Mouse (Mus musculus): ENCODE results near the gene Vmn1r90.
"Not testable (repeated sequence)": the region's sequence is repeated elsewhere in the genome, so short reads cannot be mapped to it uniquely, and the experiment has no call there.

Vmn1r90 gene

DNA sequence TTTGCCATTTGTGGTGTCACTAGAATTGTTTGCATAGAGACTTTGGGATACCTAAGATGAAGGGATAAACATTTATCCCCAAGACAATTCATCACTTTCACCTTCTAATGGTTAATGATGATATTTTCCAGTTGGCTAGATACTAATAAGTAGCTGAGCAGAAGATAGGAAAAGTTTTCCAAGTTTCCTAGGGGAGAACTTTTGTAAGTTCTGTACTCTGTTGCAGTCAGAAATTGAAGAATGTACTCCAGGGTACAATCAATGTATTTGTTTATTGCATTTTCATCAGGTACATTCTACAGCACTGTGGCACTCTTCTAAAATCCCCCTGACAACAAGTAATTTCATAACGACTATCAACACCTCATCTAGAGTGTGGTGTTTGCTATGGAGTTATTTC lies at the start of gene Vmn1r90:
Vmn1r90 (minus strand) TSS at position 101 of the 400 bp plus-strand sequence.
- no peak for DNase-seq (ENCODE audit: extremely low spot score, low read depth, low spot score)

DNA sequence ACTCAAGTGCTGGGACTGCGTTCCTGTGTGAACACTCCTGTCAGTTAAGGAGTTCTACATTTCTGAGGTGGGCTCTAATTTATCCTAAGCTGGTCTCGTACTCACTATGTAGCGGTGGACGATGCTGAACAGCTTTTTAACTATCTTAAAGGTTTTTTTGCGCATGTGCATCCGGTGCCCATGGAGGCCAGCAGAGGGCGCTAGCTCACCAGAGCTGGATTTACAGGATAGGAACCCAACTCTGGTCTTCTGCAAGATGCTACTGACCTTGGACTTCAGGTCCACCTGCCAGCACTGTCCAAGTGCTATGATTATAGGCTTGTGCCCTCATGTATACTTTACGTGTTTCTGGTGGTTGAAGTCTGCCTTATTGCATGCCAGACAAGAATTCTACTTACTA lies 29.7 kb upstream of the Vmn1r90 start:
- not testable (repeated sequence) for DNase-seq (ENCODE audit: extremely low spot score, low read depth, low spot score)

DNA sequence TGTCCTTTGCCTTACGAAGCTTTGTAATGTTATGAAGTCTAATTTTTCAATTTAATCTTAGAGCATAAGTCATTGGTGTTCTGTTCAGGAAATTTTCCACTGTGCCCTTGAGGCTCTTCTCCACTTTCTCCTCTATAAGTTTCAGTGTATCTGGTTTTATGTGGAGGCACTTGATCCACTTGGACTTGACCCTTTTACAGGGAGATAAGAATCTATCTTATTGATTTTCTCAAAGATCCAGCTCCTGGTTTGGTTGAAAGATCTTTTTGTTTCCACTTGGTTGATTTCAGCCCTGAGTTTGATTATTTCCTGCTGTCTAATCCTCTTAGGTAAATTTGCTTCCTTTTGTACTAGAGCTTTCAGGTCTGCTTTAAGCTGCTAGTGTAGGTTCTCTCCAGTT lies 11.0 kb downstream of the Vmn1r90 start:
- DNase-seq (ENCODE audit: extremely low spot score, low read depth, low spot score) = no peak

DNA sequence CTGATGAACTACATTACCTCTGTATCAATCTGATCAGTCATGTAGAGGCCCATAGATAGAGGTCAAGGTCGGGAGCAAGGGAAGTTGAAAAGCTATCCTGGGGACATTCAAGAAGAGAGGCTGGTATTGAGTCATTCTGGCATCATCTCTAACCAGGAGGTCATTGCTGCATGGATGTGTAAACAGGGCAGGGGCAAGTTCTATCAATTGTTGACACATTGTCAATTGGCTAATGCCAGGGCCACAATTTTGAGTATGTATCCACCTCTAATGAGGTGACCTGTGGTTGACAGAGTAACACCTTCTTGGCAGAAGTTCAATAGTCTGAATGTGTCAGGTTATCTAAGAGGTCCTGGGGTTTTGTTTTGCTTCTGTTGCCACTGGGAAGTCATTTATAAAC lies 38.0 kb downstream of the Vmn1r90 start:
- no peak for DNase-seq (ENCODE audit: extremely low spot score, low read depth, low spot score)

DNA sequence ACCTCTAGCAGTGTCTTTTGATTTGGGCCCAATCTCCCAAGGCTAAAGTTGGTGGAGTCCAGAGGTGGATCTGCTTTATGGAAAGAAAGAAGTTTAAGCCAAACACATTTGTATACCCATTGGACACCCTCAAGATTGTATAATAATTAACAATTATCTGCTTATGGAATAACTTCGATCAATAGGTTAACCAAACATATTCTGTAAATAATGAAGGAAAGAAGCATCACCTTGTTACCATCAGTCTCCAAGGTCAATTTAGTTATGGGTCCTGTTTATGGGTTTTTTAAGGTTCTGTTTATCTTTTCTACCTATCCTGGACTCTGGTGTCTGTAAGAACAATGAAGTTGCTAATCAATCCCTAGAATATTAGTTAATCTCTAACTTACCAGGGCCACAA lies 40.7 kb downstream of the Vmn1r90 start:
- DNase-seq (ENCODE audit: extremely low spot score, low read depth, low spot score) = no peak

DNA sequence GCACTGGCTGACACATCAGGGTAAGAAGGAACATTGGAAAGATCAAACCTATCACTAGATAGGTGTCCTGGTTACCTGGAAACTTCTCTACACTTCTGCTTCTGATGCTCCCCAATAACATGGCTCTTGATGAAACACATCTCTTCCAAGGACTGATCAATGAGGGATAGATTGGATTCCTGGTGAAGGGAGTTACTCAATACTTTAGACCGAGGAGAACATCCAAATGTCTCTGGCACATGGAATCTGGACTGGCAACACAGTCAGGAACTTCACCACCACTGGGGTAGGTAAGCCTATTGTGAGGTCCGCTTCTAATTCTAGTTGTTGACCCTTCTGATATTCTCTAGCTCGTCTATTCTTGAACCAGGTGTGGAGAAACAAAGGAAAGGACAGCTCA lies 45.0 kb downstream of the Vmn1r90 start:
- DNase-seq (ENCODE audit: extremely low spot score, low read depth, low spot score) = no peak
